Mouse (Mus musculus): ENCODE measurements around the gene Nacad.

- TF ChIP-seq CTCF (IDR thresholded peaks at IDR 0.05; ENCODE audit: low read depth) (peak; percentile 49), EP300 (IDR thresholded peaks at IDR 0.05; ENCODE audit: low read depth) (no peak)
These were observed 47.6 kb downstream of the Nacad start for GRCm38 (mm10) chr11:6558234-6558633.

Measured in liver, postnatal 0 days (tissue).